Mouse (Mus musculus) CD8-positive naive resting alpha-beta T cell, adult 2 months (primary cell): ENCODE results near the gene Slc44a2.

Experiments used
- DNase-seq, 2 experiments: peaks; one replicate each; pipeline ENCODE4 v3.0.0; 2022; ENCODE audit warnings: low read depth in 2 of 2, low spot score in 2 of 2

Slc44a2 gene

GRCm38 (mm10) chr9:21332161-21333061, 11.9 kb downstream of the Slc44a2 start:
- DNase-seq = no peak

- no peak for DNase-seq
Measured at GRCm38 (mm10) chr9:21333523-21333922, 13.0 kb downstream of the Slc44a2 start.

- DNase-seq = no peak
Measured at GRCm38 (mm10) chr9:21334747-21335146, 14.2 kb downstream of the Slc44a2 start.

GRCm38 (mm10) chr9:21335391-21335790, 14.9 kb downstream of the Slc44a2 start:
- no peak for DNase-seq

- DNase-seq = no peak
Measured at GRCm38 (mm10) chr9:21336491-21336890, 16.0 kb downstream of the Slc44a2 start.

GRCm38 (mm10) chr9:21337652-21338051, 17.2 kb downstream of the Slc44a2 start:
- no peak for DNase-seq

- no peak for DNase-seq
Measured at GRCm38 (mm10) chr9:21340411-21340810, 19.9 kb downstream of the Slc44a2 start.

- DNase-seq = no peak
Measured at GRCm38 (mm10) chr9:21346627-21347365, 26.3 kb downstream of the Slc44a2 start.

GRCm38 (mm10) chr9:21348152-21348551, 27.7 kb downstream of the Slc44a2 start:
- DNase-seq = no peak

GRCm38 (mm10) chr9:21351178-21351577, 30.7 kb downstream of the Slc44a2 start:
- DNase-seq = no peak

GRCm38 (mm10) chr9:21351702-21352377, 31.3 kb downstream of the Slc44a2 start:
- no peak for DNase-seq

- DNase-seq = no peak
Measured at GRCm38 (mm10) chr9:21352463-21353372, 32.2 kb downstream of the Slc44a2 start.

GRCm38 (mm10) chr9:21353373-21353686, 32.8 kb downstream of the Slc44a2 start:
- no peak for DNase-seq

- DNase-seq = no peak
Measured at GRCm38 (mm10) chr9:21354796-21355195, 34.3 kb downstream of the Slc44a2 start.

GRCm38 (mm10) chr9:21356981-21357718, 36.7 kb downstream of the Slc44a2 start:
- peak; percentile 61 to 72 for DNase-seq

- peak; percentile 66 to 84 for DNase-seq
Measured at GRCm38 (mm10) chr9:21366541-21367220, 46.2 kb downstream of the Slc44a2 start.

GRCm38 (mm10) chr9:21367357-21368111, 47.0 kb downstream of the Slc44a2 start, which contains the start of gene Ilf3:
Gene Ilf3, plus strand, starts transcription at chr9:21367871.
- DNase-seq = peak; percentile 99 to 100

GRCm38 (mm10) chr9:21368131-21368584, 47.7 kb downstream of the Slc44a2 start:
- peak; percentile 74 to 75 for DNase-seq
